Mouse (Mus musculus): ENCODE results near the gene Ubp1.
A peak's percentile ranks its signal among the peaks of the same experiment; 100 is the strongest.
"Not testable (repeated sequence)": the region's sequence is repeated elsewhere in the genome, so short reads cannot be mapped to it uniquely, and the experiment has no call there.

Gene Ubp1

GRCm38 (mm10) chr9:113930534-113931374 lies at the start of gene Ubp1:
Gene Ubp1 (plus strand): TSS chr9:113930934.
- peak; percentile 96 for DNase-seq (ENCODE audit: low spot score in 2 of 2)

DNA sequence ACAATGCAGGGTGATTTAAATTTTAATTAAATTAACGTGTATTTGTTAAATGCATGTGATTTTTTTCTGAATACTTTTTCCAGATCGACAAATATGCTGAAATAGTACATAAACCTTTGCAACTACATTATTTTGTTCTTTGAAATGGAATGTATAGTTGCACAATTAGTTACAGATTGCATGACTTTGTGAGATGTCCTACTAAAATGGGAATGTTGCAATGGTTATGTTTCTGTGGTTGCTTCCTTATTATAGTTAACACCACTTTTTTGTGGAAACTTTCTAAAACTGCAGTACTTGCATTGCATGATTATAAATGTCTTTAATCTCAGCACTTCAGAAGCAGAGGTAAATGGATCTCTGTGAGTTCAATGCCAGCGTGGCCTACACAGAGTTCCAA lies 35.8 kb upstream of the Ubp1 start:
- DNase-seq (ENCODE audit: low spot score in 2 of 2), result no peak

- no peak for DNase-seq (ENCODE audit: low spot score in 2 of 2)
Measured at GRCm38 (mm10) chr9:113903136-113903535, 27.6 kb upstream of the Ubp1 start.

DNA sequence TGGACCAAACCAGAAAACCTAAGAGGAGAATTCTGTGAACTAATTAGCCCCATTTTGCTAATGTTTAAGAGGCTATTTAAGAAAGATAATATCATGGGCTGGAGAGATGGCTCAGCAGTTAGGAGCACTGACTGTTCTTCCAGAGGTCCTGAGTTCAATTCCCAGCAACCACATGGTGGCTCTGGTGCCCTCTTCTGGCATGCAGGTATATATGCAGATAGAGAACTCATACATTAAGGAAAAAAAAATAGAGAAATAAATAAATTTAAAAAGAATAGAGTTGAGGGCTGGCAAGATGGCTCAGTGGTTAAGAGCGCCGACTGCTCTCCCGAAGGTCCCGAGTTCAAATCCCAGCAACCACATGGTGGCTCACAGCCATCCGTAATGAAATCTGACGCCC lies 26.4 kb upstream of the Ubp1 start:
- DNase-seq (ENCODE audit: low spot score in 2 of 2), result not testable (repeated sequence)

DNA sequence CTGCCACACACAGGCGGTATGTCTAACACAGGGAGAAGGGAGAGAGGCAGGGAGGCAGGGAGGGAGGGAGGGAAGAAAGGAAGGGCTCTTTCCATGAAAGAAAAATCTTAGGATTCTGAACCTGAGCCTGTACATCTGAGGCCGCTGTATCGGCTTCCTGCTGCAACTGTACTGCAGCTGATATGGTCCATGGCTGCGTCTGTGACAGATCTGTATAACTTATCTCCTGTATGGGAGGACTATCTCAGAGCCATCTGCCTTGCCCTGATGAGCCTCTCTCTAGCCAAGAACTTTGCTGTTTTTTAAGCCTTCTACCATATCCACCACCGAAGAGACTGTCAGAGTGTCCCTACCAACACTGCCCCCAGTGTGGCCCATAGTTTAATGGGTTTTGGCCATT lies 14.9 kb upstream of the Ubp1 start:
- DNase-seq (ENCODE audit: low spot score in 2 of 2), result no peak

GRCm38 (mm10) chr9:113922677-113923076 lies 8.1 kb upstream of the Ubp1 start:
- DNase-seq (ENCODE audit: low spot score in 2 of 2), result no peak

DNA sequence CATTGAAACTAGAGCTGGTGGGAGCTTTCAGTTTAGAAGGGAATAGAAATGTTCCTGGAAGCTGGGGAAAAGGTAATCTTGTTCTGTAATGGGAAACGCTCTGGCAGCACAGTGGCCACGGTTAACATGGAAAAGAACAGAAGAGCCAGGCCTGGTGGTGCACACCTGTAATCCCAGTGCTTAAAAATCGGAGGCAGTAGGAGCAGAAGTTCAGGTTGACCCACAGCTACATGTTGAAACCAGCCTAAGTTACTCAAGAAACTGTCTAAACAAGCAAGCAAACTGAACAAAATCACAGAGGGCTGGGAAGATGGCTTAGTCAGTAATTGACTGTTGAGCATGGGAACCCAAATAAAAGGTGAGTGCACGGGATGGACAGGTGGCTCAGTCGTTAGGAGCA lies 5.9 kb upstream of the Ubp1 start:
- no peak for DNase-seq (ENCODE audit: low spot score in 2 of 2)

GRCm38 (mm10) chr9:113928591-113928990 lies 2.1 kb upstream of the Ubp1 start:
- peak in 1 of 2 experiments; percentile 38 for DNase-seq (ENCODE audit: low spot score in 2 of 2)

DNA sequence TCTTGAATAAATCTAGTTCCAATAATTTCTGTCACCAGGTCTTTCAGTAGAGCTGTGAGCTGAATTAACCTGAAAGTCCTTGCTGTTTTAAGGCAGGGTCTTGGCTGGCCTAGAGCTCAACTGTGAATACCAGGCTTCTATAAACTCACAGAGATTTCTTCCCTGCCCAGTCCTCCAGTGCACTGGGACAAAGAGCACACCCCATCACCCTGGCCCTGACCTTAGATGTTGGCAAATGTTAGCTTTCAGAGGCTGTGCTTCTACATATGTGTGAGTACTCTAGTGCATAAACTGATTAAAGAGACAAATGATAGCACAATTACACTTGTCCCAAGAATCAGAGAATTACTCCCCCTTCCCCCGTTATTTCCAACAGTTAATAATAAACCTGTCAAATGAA lies 1.1 kb upstream of the Ubp1 start:
- DNase-seq (ENCODE audit: low spot score in 2 of 2), result no peak

DNA sequence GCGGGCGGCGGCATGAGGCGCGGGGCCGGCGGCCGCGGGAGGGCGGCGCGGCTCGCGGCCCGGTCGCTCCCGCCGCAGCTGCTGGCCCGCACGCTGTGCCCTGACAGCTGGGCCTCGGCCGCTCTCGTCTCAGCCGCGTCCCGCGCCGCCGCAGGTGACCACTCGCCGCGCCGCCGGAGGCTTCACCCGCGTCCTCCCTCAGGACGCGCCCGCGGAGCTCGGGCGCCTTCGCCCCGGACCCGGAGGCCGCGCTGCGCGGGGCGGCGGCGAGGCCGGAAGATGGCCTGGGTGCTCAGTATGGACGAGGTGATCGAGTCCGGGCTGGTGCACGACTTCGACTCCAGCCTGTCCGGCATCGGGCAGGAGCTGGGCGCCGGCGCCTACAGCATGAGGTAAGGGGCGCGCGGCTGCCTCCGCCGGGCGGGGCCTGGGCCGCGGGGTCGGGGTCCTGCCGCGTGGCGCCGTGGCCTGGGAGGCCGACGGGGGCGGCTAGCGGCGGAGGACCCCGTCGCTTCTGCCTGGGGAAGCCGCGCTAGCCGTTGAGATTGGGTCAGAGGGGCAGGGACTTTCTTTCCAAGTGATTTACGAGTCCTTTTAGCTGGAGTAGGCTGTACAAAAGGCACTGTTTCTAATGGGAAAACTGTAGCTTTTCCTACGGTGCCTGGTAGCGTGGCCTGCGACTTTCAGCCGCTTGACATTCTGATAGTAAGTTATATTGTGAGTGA lies 803 bp downstream of the Ubp1 start:
- DNase-seq (ENCODE audit: low spot score in 2 of 2), result peak; percentile 8 to 12

DNA sequence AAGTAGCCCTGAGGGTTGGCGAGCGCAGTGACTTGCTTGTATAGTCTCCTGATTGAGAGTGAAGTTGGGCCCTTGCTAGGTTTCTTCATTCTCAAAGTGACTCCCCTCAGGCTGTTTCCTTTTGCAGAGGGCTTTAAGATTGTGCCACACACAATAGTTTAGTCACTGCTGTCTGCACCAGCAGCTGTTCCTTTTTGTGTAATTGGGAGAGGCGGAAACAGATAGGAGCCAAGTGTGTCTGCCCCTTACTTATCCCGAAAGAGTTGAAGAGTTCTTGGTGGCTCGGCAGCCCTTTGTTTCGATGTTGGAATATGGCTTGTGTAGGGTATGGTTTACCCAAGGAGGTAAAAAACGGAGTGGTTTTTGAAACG lies 1.4 kb downstream of the Ubp1 start:
- DNase-seq (ENCODE audit: low spot score in 2 of 2), result no peak

DNA sequence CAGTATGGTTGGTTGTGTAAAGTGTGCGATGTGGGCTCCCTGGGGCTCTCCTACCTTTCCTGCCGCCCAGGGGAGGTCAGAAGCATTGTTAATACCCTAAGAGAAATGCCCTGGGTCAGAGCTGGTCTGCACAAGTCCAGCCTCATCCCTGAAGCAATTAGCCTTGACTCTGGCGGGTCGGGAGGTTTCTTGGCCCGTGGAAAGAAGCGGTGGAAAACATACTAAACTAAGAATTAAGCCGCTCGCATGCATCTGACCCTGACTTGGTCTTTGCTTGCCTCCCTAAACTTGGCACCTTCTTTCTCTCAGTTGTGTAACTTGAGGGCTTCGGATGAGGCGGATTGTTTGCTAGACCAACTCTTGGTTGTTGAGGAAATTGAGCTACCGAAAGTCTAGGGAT lies 1.8 kb downstream of the Ubp1 start:
- no peak for DNase-seq (ENCODE audit: low spot score in 2 of 2)

DNA sequence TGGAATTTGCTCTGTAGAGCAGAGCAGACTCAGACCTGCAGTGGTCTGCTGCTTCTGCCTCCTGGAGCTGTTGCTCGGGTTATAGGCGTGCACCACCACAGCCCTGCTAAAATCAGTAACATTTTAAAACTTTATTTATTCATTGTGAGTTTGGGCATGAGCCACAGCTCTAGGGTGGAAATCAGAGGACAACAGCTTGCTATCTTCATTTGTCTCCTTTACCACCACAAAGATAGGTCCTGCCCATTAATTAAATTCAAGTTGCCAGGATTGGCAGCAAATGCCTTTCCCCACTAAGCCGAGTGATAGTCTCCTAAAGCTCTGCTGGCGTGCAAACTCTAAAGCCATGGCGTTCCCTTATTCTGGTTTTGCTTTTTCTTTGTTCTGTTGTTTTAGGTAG lies 4.9 kb downstream of the Ubp1 start:
- no peak for DNase-seq (ENCODE audit: low spot score in 2 of 2)

DNA sequence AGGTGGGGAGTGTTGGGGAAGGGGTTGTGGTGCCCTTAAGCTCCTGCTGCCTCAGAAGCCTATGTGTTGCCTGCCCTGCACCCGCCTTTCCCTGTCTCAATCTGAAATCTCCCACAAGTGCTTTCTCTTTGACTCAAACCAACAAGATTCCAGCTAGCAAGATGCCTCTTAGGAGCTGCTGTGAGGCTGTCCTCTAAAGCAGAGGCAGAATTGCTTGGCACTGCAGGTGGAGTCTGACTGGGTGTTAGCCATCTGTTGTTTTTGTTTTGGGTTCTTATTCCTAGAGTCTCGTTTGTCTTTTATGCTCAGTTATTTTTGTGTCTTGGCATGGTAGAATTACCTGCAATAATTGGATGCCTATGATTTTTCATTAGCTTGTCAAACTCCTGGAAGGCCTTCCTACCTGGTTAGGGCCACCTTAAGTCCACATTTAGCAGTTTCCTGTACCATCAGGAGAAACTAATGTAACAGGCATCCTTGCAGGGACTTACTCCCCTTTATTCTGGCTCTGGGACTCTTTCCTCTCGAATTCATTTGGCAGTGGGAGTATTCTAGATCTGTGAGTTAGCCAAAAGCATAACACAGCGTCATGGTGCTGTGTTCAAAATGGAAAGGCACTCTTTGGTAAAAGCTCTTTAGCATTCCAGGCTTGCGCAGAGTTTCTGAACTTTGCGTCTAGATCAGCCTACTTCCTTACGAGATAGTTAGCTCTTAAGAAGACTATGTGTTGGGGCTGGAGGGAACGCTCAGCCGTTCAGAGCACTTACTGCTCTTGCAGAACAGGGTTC lies 8.5 kb downstream of the Ubp1 start:
- DNase-seq (ENCODE audit: low spot score in 2 of 2), result no peak

GRCm38 (mm10) chr9:113941103-113941805 lies 10.5 kb downstream of the Ubp1 start:
- peak in 1 of 2 experiments; percentile 5 for DNase-seq (ENCODE audit: low spot score in 2 of 2)

DNA sequence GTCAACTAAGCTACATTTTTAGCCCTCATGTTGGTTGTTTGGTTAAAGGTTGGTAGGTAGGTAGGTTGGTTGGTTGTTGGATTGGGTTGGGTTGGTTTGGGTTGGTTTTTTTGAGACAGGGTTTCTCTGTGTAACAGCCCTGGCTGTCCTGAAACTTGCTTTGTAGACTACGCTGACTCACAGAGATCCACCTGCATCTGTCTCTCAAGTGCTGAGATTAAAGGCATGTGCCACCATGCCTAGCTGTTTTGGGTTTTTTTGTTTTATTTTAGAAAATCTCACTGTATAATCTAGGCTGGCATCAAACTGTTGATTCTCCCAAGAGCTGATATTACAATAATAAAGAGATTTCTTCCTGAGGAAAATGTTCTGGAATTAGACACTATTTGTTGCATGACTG lies 12.6 kb downstream of the Ubp1 start:
- DNase-seq (ENCODE audit: low spot score in 2 of 2), result no peak

DNA sequence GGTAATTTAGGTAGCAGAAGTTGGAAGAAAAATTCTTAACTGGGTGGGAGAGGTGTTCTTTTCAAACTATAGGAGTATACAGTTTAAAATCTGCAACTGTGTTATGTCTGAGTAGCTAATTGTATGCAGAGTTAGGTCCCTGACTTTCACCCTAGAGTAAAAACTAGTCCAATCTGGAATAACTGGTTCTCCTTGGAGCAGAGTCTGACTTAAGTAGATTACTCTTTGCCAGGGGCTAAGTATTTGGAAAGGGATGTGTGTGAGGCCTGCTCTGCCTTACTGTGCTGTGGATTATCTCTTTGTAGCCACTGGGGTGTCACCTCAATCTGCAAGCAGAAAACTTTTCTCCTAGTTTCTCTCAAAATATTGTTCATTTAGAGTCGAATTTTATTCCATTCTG lies 16.5 kb downstream of the Ubp1 start:
- DNase-seq (ENCODE audit: low spot score in 2 of 2), result no peak

DNA sequence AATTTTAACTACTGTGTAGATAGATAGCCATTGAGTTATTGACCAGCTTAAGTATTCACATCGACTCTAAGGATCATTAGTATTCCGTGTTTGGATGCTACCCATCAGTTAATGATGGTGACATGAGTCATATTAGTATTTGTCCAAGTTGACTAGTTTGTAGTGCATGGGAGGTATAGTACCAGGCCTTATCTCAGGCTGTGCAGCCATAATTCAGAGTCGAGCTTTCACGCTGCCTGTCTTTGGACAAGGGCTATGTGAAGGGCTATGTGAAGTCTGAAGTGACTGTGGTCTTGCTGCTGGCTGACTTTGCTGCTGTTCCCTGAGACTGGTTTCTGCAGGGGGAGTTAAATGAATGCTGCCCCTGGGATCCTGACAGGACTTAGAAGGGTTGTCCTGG lies 27.0 kb downstream of the Ubp1 start:
- no peak for DNase-seq (ENCODE audit: low spot score in 2 of 2)

GRCm38 (mm10) chr9:113963718-113964117 lies 33.0 kb downstream of the Ubp1 start:
- DNase-seq (ENCODE audit: low spot score in 2 of 2), result no peak

- no peak for DNase-seq (ENCODE audit: low spot score in 2 of 2)
Measured at GRCm38 (mm10) chr9:113964415-113964814, 33.7 kb downstream of the Ubp1 start.

DNA sequence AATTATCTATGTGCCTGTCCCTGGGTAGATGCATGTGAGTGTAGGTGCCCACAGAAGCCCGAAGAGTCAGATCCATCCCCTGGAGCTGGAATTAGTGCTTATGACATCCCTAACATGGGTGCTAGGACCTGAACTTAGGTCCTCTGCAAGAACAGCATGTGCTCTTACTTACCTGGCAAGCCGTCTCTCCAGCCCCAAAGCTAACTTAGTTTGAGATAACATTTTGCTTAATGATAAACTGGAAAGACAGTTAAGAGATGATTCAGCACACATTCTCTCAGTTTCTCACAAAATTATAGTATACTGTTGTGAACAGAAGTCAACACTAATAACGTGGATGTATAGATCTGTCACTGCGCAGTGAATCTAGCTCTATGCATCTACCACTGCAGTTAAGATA lies 36.1 kb downstream of the Ubp1 start:
- DNase-seq (ENCODE audit: low spot score in 2 of 2), result no peak

- no peak for DNase-seq (ENCODE audit: low spot score in 2 of 2)
Measured at GRCm38 (mm10) chr9:113968967-113969366, 38.2 kb downstream of the Ubp1 start.
